Mouse (Mus musculus) hindbrain, embryonic 10.5 days (tissue): ENCODE results near the gene Sema3a. TPM values are rescaled to one million over a fixed set of nuclear protein-coding genes. Genes with fewer than 3 reads are reported as not detected.
"Not testable (repeated sequence)": the region's sequence is repeated elsewhere in the genome, so short reads cannot be mapped to it uniquely, and the experiment has no call there.

Experiments used
- DNase-seq: peaks from one replicate; pipeline ENCODE4 v3.0.0-alpha.2; 2017; ENCODE audit warnings: low spot score
- H3K27ac ChIP-seq: fragments of 300-500 bp; sonication (generic); 2 replicates; pipeline ENCODE4 v1.5.1; 2016; ENCODE audit warnings: mild to moderate bottlenecking, moderate library complexity
- H3K27me3 ChIP-seq: fragments of 300-500 bp; sonication (generic); 2 replicates; pipeline ENCODE4 v1.6.1; 2016; ENCODE audit warnings: mild to moderate bottlenecking; ENCODE audit not compliant: poor library complexity, insufficient read depth, severe bottlenecking
- H3K36me3 ChIP-seq: fragments of 300-500 bp; sonication (generic); 2 replicates; pipeline ENCODE4 v1.6.1; 2016; ENCODE audit warnings: mild to moderate bottlenecking, moderate library complexity
- H3K4me1 ChIP-seq: fragments of 300-500 bp; sonication (generic); replicated peaks from 2 replicates; pipeline ENCODE4 v1.6.1; 2016; ENCODE audit warnings: mild to moderate bottlenecking
- H3K4me3 ChIP-seq: fragments of 300-500 bp; sonication (generic); 2 replicates; pipeline ENCODE4 v1.5.1; 2016; ENCODE audit warnings: mild to moderate bottlenecking, moderate library complexity
- H3K9me3 ChIP-seq: fragments of 300-500 bp; sonication (generic); 2 replicates; pipeline ENCODE4 v1.6.1; 2016; ENCODE audit warnings: mild to moderate bottlenecking, moderate library complexity
- WGBS: fragments of 180-500 bp; shearing (Covaris S2); methylation state at CpG from one replicate; pipeline ENCODE4 v1.1.7; 2016; 5-methylcytosine and 5-hydroxymethylcytosine counted together
- polyA plus RNA-seq: library from polyadenylated mRNA; unstranded; fragments of >200 nt; fragmentation: Nextera tagmentation; extraction: Ambion mirVana; gene quantifications from 2 replicates; pipeline ENCODE4 v1.2.1, GENCODE M21; 2016

Gene Sema3a
- polyA plus RNA-seq, 1 experiment from 2014 or later = 15.6 TPM

DNA sequence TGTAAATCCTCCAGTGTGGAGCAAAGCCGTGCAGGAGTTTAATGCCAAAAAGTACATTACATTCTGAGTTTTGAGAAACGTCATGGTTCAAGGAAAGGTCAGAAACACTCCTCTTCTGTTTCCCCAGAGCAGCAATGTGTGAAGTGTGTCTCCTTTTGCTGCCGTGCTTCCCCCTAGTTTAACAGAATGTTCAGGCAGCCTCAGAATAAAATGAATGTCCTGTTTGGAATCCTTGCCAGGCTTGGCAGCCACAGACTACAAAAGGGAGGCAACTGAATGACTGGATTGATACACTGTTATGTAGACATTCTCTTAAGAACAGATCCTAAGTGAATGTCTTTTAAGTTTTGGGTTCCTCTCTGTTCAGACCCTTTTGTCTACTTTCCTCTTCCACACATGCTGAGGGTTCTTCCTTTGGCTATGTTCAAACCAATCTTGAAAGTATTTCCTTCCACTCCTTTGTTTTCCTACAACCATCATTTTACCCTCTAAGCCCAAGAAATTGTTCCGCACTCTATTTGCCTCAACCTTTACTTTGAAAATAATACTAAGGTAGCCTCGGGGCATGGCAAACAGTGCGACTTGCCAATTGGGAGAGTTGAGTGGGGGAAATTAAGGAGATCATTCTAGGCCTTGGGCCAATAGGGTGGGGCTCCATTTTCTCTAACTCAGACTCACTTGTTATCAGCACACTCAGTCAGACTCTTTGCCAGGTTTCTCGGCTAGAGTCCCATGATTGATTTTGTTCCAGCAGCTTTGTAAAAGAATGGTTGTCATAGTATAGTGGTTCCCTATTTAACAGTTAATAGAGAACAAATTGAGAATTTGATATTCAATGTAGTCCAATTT lies 345.1 kb downstream of the Sema3a start:
- no peaks in the 10 kb centered on the region for H3K9me3 ChIP-seq
- H3K4me3 ChIP-seq = no peak overlapping the region
- WGBS = 70% methylated on average over 7 of the region's 7 CpGs
- no peaks in the 10 kb centered on the region for H3K4me1 ChIP-seq
- no peaks in the 10 kb centered on the region for H3K27me3 ChIP-seq
- H3K27ac ChIP-seq = no peak overlapping the region
- H3K36me3 ChIP-seq = no peaks in the 10 kb centered on the region
- no peak for DNase-seq

DNA sequence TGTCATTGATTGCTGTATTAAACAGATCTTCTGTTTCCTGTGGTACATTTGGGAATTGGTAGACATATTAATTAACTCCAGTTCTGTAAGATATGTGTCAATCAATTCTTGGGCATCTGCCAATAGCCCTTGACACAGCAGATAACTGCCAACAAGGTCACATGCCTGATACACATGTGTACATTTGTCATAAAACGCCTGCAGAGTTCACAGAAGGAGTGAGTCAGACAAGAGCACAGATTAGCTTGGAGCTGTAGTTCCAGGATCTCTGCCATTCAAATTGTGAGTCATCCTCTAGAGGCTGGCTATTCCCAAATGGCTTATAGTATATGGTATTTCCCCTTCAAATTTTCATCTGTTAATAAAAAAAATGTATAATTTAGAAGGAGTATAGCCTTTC lies 352.4 kb downstream of the Sema3a start:
- no peak overlapping the region for H3K27ac ChIP-seq
- no peaks in the 10 kb centered on the region for H3K27me3 ChIP-seq
- no peaks in the 10 kb centered on the region for H3K36me3 ChIP-seq
- no peak overlapping the region for H3K4me3 ChIP-seq
- WGBS = 78% methylated on average over 1 of the region's 1 CpGs
- DNase-seq = no peak
- no peaks in the 10 kb centered on the region for H3K9me3 ChIP-seq
- H3K4me1 ChIP-seq = no peaks in the 10 kb centered on the region

DNA sequence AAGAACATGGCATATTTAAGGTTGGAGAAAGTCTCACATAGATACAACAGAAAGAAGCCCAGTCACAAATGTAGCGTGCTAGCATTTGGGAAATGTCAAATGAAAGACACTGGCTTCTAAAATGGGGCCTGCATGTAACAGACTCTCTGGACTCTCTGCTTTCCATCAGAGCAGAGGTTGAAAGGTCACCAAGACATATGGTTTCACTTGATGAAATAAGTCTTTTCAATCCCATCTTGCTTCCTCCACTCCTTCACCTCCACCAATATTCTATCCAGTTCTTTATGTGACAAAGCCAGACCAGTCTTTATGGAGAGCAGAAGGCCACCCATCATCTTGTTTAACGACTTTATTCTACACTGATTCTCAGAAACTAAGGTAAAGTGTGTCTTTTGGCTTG lies 363.5 kb downstream of the Sema3a start:
- Histone ChIP-seq H3K9me3 (no peaks in the 10 kb centered on the region), H3K36me3 (no peaks in the 10 kb centered on the region), H3K4me1 (no peaks in the 10 kb centered on the region), H3K27me3 (no peaks in the 10 kb centered on the region), H3K27ac (no peak overlapping the region), H3K4me3 (no peak overlapping the region)
- no peak for DNase-seq
- 63% methylated on average over 2 of the region's 2 CpGs for WGBS

DNA sequence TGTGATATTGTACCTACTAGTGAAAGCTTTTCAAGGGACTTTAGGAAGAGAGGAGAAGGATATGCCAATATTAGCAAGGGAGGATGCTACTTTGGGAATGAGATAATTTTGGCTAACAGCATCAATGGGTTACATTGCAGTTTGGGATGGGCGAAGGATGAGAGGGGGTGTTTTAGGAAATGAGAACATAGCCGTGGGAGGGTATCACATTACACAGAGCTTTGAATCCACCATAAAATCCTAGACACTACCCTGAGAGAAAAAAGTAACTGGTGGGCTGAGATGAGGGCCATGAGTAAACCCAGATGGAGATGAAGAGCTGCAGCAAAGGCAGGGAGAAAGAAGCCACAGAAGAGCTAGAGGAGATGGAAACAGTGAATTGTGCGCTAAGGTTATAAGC lies 370.8 kb downstream of the Sema3a start:
- not testable (repeated sequence) for H3K4me1 ChIP-seq, H3K27ac ChIP-seq, H3K36me3 ChIP-seq, DNase-seq, H3K27me3 ChIP-seq, H3K9me3 ChIP-seq, H3K4me3 ChIP-seq
- WGBS = 82% methylated on average over 3 of the region's 3 CpGs

DNA sequence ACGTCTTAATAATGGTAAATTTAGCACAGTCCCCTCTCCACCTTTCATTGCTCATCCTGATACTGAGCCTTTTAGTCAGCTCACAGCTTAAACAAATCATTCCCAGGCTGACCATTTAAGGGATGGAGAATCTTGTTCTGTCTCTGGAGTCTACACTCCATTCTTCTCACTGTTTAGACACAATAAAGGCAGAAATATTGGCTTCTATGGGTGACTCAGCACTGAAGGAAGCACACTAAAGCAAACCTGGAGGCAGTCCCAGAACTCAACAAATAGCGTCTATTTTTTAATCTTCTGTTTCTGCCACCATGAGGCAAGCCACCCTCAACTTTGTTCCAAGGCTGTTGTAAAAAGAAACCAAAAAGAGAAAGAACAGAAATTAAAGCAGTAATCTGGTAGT lies 374.6 kb downstream of the Sema3a start:
- Histone ChIP-seq H3K4me3 (no peak overlapping the region), H3K9me3 (no peaks in the 10 kb centered on the region), H3K36me3 (no peaks in the 10 kb centered on the region), H3K4me1 (no peaks in the 10 kb centered on the region), H3K27ac (no peak overlapping the region), H3K27me3 (no peaks in the 10 kb centered on the region)
- DNase-seq = no peak
- WGBS = 84% methylated on average over 2 of the region's 2 CpGs

DNA sequence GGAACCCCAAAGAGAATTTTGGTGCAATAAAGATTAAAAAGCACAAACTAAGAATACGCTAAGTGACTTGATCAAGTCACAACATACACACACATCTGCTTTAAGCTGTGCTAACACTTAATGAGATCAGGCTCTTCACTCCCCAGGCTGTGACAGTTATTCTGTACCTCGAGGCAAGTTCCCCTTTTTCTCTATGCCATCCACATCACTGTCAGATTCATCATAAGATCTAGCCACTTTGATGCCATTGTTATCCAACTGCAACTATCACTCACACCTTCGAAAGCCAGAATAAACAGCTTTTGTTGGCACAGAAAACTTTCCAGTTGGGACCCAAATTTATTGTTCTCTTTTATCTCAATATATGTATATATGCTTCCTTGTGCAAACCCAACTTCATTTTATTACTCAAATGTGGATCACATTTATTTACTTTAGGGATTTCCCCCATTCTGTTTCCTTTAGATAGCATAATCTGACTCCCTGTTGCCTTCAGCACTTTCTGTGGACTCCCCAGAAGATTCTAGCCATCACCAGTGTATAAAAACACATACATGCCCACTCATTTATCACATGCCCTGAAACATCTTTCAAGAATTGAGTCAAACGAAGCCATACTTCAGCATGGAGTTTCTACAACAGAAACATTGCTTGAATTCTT lies 380.8 kb downstream of the Sema3a start:
- H3K9me3 ChIP-seq = no peaks in the 10 kb centered on the region
- H3K27me3 ChIP-seq = no peaks in the 10 kb centered on the region
- H3K4me3 ChIP-seq = no peak overlapping the region
- H3K27ac ChIP-seq = no peak overlapping the region
- DNase-seq = no peak
- no peaks in the 10 kb centered on the region for H3K36me3 ChIP-seq
- H3K4me1 ChIP-seq = no peaks in the 10 kb centered on the region
- 80% methylated on average over 4 of the region's 4 CpGs for WGBS

DNA sequence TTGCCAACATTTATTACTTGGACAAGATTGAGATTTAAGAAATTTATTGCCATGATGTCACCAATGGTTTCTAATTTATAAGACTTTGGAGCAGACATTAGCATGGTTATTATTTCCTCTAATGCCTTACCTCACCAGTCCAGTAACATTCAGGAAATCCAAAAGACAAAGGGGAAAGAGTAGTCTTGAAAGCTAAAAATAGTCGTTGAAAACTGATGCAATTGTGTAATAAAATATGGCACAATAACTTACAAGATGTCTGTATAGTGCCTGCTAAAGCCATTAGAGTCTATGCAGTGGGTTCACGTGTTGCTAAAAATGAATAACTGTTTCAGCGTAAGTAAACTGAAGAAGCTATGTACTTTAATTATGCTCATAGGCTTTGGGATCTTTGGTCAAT lies 383.9 kb downstream of the Sema3a start:
- WGBS = 84% methylated on average over 3 of the region's 3 CpGs
- no peaks in the 10 kb centered on the region for H3K27me3 ChIP-seq

DNA sequence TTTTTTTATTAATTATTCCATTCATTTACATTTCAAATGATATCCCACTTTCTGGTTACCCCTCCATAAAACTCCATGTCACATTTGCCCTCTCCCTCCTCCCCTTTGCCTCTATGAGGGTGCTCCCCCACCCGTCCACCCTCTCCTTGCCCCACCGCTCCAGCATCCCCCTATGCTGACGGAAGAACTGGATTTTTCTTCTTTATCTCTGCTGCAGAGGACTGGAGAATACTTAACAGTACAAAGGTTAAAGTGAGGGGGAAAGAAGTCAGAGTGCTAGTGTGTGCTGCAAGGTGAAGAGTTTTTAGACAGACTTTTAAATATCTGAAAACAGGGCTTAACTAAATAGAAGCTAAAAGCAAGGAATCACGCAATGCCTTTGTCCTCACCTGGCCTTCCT lies 391.8 kb downstream of the Sema3a start:
- H3K4me3 ChIP-seq = no peak overlapping the region
- no peaks in the 10 kb centered on the region for H3K36me3 ChIP-seq
- no peak overlapping the region for H3K27ac ChIP-seq
- no peaks in the 10 kb centered on the region for H3K9me3 ChIP-seq
- no peak for DNase-seq
- H3K27me3 ChIP-seq = peaks cover 15% of the 10 kb centered on the region
- H3K4me1 ChIP-seq = no peaks in the 10 kb centered on the region
- WGBS = 92% methylated on average over 4 of the region's 4 CpGs

More for the DNA sequence above, 383.9 kb downstream of the Sema3a start:
- H3K27ac ChIP-seq = no peak overlapping the region
- H3K9me3 ChIP-seq = no peaks in the 10 kb centered on the region
- H3K4me3 ChIP-seq = no peak overlapping the region
- DNase-seq = no peak
- H3K4me1 ChIP-seq = no peaks in the 10 kb centered on the region
- no peaks in the 10 kb centered on the region for H3K36me3 ChIP-seq

DNA sequence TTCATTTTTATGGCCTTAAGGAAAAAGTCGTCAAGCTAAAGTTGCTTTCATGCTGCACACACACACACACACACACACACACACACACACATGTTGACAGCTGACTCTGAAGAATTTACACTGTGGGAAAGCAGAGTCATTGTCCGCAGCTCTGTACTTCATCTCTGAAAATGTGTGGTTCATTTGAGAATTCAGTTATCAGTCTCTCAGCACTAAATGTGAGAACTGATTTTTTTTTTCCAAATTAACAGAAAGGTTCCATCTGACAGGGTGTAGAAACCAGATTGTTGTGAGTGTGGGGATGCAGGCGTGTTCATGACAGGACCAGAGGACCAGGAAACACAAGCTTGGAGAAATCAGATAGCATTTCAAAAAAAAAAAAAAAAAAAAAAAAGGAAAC lies 400.4 kb downstream of the Sema3a start:
- H3K36me3 ChIP-seq = no peaks in the 10 kb centered on the region
- no peak overlapping the region for H3K27ac ChIP-seq
- WGBS = 65% methylated on average over 3 of the region's 3 CpGs
- peaks cover 16% of the 10 kb centered on the region for H3K27me3 ChIP-seq
- peaks cover 23% of the 10 kb centered on the region for H3K4me1 ChIP-seq
- DNase-seq = no peak
- no peaks in the 10 kb centered on the region for H3K9me3 ChIP-seq
- H3K4me3 ChIP-seq = no peak overlapping the region

DNA sequence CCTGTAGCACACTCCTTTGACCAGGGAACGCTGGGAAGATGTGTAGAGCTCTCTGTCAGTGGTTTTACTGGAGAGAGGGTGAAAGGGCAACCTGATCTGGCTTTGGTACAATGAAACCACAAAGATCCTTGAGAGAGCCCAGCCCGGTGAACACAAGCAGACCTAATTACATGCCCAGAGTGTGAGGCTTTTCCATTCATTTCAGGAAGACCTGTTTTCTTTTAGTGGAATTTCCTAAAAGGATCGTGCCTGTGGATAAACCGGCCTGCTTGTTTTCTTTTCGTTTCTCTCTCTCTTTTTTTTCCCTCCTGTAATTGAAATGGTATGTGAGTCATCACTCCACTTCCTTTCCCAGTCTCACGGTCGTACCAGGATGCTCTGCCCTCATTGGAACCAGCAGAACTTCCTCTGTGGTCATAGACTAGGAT lies 401.8 kb downstream of the Sema3a start:
- H3K27me3 ChIP-seq = peaks cover 24% of the 10 kb centered on the region

DNA sequence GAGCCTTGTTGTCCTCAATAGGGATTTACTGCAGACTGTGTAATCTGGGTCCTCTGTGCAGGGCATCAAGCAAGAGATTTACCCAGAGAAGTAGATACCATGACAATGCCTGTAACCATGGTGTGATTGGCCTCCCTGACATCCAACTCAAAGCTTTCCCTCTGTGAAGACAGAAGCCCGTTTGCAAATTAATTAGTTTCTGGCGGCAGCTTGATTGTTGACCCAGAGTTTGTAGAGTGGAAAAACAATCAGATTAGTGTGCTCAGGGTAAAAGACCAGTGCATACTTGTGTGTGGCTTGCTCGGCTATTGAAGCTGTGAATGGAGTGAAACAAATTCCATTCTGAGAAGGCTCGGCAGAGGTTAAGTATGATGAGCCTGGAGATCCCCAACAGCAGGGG lies 404.0 kb downstream of the Sema3a start:
- peak; percentile 56 for DNase-seq

More for the DNA sequence above, 401.8 kb downstream of the Sema3a start:
- no peaks in the 10 kb centered on the region for H3K36me3 ChIP-seq
- peaks cover 23% of the 10 kb centered on the region for H3K4me1 ChIP-seq
- no peaks in the 10 kb centered on the region for H3K9me3 ChIP-seq
- WGBS = 17% methylated on average over 7 of the region's 7 CpGs
- DNase-seq = peak; percentile 27
- H3K27ac ChIP-seq = peak overlapping the region; percentile 35
- no peak overlapping the region for H3K4me3 ChIP-seq

DNA sequence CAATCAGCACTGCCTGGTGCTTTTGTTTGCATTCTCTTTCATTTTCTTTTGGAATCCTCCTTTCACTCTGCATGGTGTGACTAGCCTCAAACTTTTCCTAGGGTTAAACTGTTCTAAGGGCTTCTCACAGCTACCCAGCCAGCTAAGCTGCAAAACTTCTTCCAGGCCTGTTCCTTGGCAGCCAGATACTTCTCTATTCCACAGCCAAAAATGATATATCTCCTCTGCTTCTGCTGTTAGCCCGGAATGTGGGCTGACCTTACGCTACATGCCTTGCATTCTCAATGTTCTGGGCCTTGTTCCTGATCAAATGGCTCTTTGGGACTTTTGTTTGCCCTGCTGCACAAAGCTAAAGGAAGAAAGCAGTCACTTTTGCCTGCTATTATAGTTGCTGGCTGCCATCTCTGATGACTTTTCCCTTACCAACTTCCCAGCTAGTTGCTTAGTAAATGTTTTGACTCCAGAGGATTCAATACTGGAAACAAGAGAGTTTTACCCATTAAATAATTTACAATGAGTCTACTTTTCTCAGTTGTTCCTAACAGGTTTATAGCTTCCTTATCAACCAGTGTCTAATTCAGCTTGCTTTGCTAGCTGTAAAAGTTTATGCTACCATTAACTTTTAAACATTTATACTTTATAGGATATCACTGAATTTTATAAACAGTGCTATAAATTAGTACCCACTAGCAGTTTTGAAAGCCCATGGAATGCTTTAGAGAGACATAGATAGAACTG lies 422.4 kb downstream of the Sema3a start:
- H3K36me3 ChIP-seq = no peaks in the 10 kb centered on the region
- peaks cover 5% of the 10 kb centered on the region; the same call in 1 of the 2 replicates for H3K27me3 ChIP-seq
- H3K4me1 ChIP-seq = peaks cover 21% of the 10 kb centered on the region
- 25% methylated on average over 2 of the region's 2 CpGs for WGBS
- no peak overlapping the region for H3K4me3 ChIP-seq
- peak overlapping the region; percentile 75 for H3K27ac ChIP-seq
- DNase-seq = peak; percentile 45
- H3K9me3 ChIP-seq = 0 out of 2 replicates have a peak, but pooled peaks cover 6% of the 10 kb centered on the region

More for the DNA sequence above, 404.0 kb downstream of the Sema3a start:
- no peak overlapping the region for H3K27ac ChIP-seq
- WGBS = 4% methylated on average over 4 of the region's 4 CpGs
- H3K9me3 ChIP-seq = no peaks in the 10 kb centered on the region
- H3K36me3 ChIP-seq = no peaks in the 10 kb centered on the region
- H3K4me1 ChIP-seq = peaks cover 23% of the 10 kb centered on the region
- H3K4me3 ChIP-seq = no peak overlapping the region
- peaks cover 32% of the 10 kb centered on the region for H3K27me3 ChIP-seq

DNA sequence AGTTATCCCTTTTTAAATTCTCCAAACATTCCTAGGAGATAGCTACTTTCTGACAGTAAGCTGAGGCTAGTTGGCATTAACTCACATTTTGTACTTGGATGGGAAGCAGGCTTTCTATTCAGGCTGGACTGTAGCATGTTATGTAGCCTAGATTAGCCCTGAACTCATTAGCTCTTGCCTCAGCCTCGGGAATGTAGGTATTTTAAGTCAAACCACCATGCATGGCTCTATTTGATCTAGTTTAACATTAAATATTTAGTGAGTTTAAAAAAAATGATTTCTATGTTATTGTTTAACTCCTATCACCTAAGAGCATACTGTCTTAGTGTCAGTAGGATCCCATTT lies 423.0 kb downstream of the Sema3a start:
- Histone ChIP-seq H3K9me3 (0 out of 2 replicates have a peak, but pooled peaks cover 6% of the 10 kb centered on the region), H3K27ac (no peak overlapping the region; the same call in 1 of the 2 replicates), H3K27me3 (peaks cover 9% of the 10 kb centered on the region; the same call in 1 of the 2 replicates), H3K4me1 (peaks cover 21% of the 10 kb centered on the region), H3K4me3 (no peak overlapping the region), H3K36me3 (no peaks in the 10 kb centered on the region)
- DNase-seq = no peak
- 60% methylated on average over 1 of the region's 1 CpGs for WGBS
